Mouse (Mus musculus) midbrain, embryonic 14.5 days (tissue): ENCODE data around the gene Adh1. TPM values are rescaled to one million over a fixed set of nuclear protein-coding genes. Genes with fewer than 3 reads are reported as not detected.

ENCODE experiments used
- ATAC-seq: fragments of 200-750 bp; cut with Nextera tagmentation; 2 replicates; pipeline ENCODE4 v1.8.0; 2017; ENCODE audit warnings: moderate number of reproducible peaks, moderate library complexity; ENCODE audit not compliant: low FRiP score, low TSS enrichment
- DNase-seq: peaks from one replicate; pipeline ENCODE4 v3.0.0-alpha.2; 2015
- H3K27ac ChIP-seq: fragments of 300-500 bp; sonication (generic); replicated peaks from 2 replicates; pipeline ENCODE4 v1.5.1; 2014; ENCODE audit warnings: mild to moderate bottlenecking, low read depth, low read length, moderate library complexity
- H3K27me3 ChIP-seq: fragments of 300-500 bp; sonication (generic); 2 replicates; pipeline ENCODE4 v1.6.1; 2014; ENCODE audit warnings: low read length, control low read depth, mixed read lengths; ENCODE audit not compliant: control insufficient read depth, insufficient read depth
- H3K36me3 ChIP-seq: fragments of 300-500 bp; sonication (generic); 2 replicates; pipeline ENCODE4 v1.6.1; 2014; ENCODE audit warnings: low read length, control low read depth; ENCODE audit not compliant: control insufficient read depth, insufficient read depth
- H3K4me1 ChIP-seq: fragments of 300-500 bp; sonication (generic); 2 replicates; pipeline ENCODE4 v1.6.1; 2014; ENCODE audit warnings: mild to moderate bottlenecking, antibody characterized with exemption, low read length, control low read depth; ENCODE audit not compliant: control insufficient read depth, insufficient read depth
- H3K4me2 ChIP-seq: fragments of 300-500 bp; sonication (generic); 2 replicates; pipeline ENCODE4 v1.6.1; 2014; ENCODE audit warnings: mild to moderate bottlenecking, low read length, moderate library complexity
- H3K4me3 ChIP-seq: fragments of 300-500 bp; sonication (generic); replicated peaks from 2 replicates; pipeline ENCODE4 v1.5.1; 2014; ENCODE audit warnings: low read depth, low read length
- H3K9ac ChIP-seq: fragments of 300-500 bp; sonication (generic); replicated peaks from 2 replicates; pipeline ENCODE4 v1.6.1; 2014; ENCODE audit warnings: mild to moderate bottlenecking, low read length, moderate library complexity
- H3K9me3 ChIP-seq: fragments of 300-500 bp; sonication (generic); 2 replicates; pipeline ENCODE4 v1.6.1; 2016; ENCODE audit warnings: low read length, control low read depth, mixed read lengths; ENCODE audit not compliant: control insufficient read depth
- WGBS: fragments of 180-500 bp; shearing (Covaris S2); extraction: QIAGEN DNeasy Blood & Tissue Kit; methylation state at CpG from one replicate; pipeline ENCODE4 v1.1.7; 2014; 5-methylcytosine and 5-hydroxymethylcytosine counted together
- polyA plus RNA-seq: library from polyadenylated mRNA; unstranded; fragments of >200 nt; fragmentation: Nextera tagmentation; extraction: Ambion mirVana; gene quantifications from 2 replicates; pipeline ENCODE4 v1.2.1, GENCODE M21; 2014

Gene Adh1
- polyA plus RNA-seq, 1 experiment from 2014 or later = 0.51 TPM

DNA sequence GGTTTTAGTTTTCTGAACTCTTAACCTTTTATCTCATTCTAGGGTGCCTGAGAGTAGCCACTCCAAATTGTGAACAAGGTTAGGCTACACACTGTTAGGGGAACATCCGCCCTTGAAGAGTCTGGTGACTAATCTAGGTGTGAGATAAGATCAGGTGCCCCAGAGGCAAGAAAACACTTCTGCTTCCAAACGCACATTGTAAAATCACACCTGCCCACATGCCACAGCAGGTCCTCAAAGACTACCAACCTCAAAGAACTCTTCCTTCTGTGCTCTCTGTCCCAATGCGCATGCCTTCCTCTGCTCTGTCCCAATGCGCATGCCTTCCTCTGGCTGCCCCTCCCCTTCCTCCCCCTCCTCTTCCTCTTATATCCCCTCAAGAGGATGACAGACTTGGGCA, 73.5 kb downstream of the Adh1 start:
- H3K27ac ChIP-seq = no peak overlapping the region
- H3K4me3 ChIP-seq = no peak overlapping the region
- no peak overlapping the region for H3K9ac ChIP-seq
- no peaks in the 10 kb centered on the region for H3K27me3 ChIP-seq
- no peaks in the 10 kb centered on the region for H3K9me3 ChIP-seq
- no peaks in the 10 kb centered on the region for H3K36me3 ChIP-seq
- 92% methylated on average over 4 of the region's 4 CpGs for WGBS
- no peak for DNase-seq
- no peak for ATAC-seq
- H3K4me2 ChIP-seq = no peak overlapping the region
- no peaks in the 10 kb centered on the region for H3K4me1 ChIP-seq

DNA sequence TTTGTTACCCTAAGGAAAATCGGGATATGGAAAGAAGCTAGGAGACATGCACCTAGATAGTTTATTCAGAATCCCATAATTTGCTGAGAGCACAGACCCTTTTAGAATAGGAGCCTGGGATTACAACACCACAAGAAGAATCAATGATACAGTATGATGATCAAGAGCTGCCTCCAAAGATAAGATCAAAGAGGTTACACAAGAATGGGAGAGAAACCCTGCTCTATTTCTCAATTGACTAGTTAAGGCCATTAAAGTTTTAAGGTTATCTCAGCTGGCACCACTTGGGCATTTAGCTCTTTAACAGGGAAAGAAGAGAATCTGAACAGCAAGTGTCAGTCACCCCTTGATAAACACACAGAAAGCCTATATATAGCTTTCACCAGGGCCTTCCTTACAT, 74.8 kb downstream of the Adh1 start:
- WGBS = 96% methylated on average over 1 of the region's 1 CpGs
- DNase-seq = no peak
- no peak overlapping the region for H3K4me2 ChIP-seq

DNA sequence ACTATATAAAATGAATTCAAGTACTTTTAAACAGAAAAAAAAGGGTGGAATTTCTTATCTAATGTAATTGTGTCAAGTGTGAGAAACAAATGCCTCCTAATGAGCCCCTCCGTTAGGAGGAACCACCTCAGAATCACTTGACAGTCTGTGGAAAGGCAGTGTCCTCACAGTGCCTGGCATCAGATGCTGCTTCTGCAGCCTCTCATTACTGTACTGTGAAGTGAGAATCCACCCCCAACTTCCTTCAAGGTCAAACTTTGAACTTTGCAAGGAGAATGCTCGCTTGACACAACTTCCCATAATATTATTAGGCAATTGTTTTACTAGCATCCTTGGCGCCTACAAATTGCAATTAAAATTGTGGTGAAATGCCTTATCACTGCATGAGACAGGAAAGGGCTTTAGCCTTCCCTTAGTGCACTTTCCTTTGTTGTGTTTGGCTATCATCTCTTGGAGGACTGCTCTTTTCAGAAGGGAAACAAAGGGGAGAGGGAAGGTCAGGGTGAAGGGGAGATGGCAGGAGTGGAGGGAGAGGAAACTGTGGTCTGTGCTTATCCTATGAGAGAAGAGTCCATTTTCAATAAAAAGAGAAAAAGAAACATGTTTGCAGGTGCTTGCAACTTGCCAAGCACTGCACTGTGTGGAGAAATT, 75.4 kb downstream of the Adh1 start:
- H3K4me2 ChIP-seq = no peak overlapping the region
- no peaks in the 10 kb centered on the region for H3K36me3 ChIP-seq
- 73% methylated on average over 3 of the region's 3 CpGs for WGBS
- ATAC-seq = no peak
- no peak overlapping the region for H3K9ac ChIP-seq
- no peaks in the 10 kb centered on the region for H3K27me3 ChIP-seq
- H3K4me1 ChIP-seq = no peaks in the 10 kb centered on the region
- no peak overlapping the region for H3K4me3 ChIP-seq
- H3K9me3 ChIP-seq = no peaks in the 10 kb centered on the region
- H3K27ac ChIP-seq = no peak overlapping the region
- no peak for DNase-seq

More for the DNA sequence above, 74.8 kb downstream of the Adh1 start:
- Histone ChIP-seq H3K9ac (no peak overlapping the region), H3K27ac (no peak overlapping the region), H3K36me3 (no peaks in the 10 kb centered on the region), H3K4me1 (no peaks in the 10 kb centered on the region), H3K9me3 (no peaks in the 10 kb centered on the region), H3K4me3 (no peak overlapping the region), H3K27me3 (no peaks in the 10 kb centered on the region)
- no peak for ATAC-seq

Other genes starting within 250 kb of the Adh1 start
- 0.12 and 0.18 TPM in 2 replicates for gene 1110002E22Rik, start 195.9 kb upstream of the Adh1 start, polyA plus RNA-seq
- not detected in 2 replicates for gene Gm5105, start 193.6 kb upstream of the Adh1 start, polyA plus RNA-seq
- gene Trmt10a, start 117.5 kb upstream of the Adh1 start, polyA plus RNA-seq = 7.6 and 10.1 TPM in 2 replicates
- 6.6 and 7.0 TPM in 2 replicates for gene Mttp, start 116.0 kb upstream of the Adh1 start, polyA plus RNA-seq
- gene 4930579F01Rik, start 67.2 kb upstream of the Adh1 start, polyA plus RNA-seq = not detected in 2 replicates
- 1.1 and 1.4 TPM in 2 replicates for gene Adh7, start 43.2 kb upstream of the Adh1 start, polyA plus RNA-seq
- not detected in 2 replicates for gene Adh6a, start 52.3 kb downstream of the Adh1 start, polyA plus RNA-seq
- gene Adh6b, start 80.8 kb downstream of the Adh1 start, polyA plus RNA-seq = 0.12 TPM in 1 of 2 replicates, not detected in the other
- gene Adh4, start 154.5 kb downstream of the Adh1 start, polyA plus RNA-seq = not detected in 2 replicates
- gene Adh5, start 182.1 kb downstream of the Adh1 start, polyA plus RNA-seq = 220 and 238 TPM in 2 replicates
- gene Metap1, start 228.5 kb downstream of the Adh1 start, polyA plus RNA-seq = 48.2 and 60.3 TPM in 2 replicates